ENCODE assay signal across 32 mouse cellular contexts in the genomic region with DNA sequence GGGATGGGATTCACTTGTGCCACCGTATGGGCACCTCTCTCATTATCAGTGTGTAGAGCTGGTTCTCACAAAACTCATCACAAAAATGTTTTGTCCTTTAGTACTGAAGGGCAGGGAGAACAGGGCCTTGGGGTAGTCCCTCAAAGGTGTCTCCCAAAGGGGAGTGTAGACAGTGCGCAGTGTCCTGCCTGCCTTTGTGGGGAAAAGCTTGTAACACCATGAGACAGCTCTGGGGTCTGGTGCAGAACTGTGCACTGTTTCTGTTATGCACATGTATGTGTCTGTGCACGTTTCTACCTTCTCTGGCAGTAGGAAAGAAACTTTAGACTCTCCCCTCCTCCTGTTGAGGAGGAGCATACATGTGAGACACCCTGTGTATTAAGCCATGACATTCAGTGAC. TPM values are rescaled to one million over a fixed set of nuclear protein-coding genes. Genes with fewer than 3 reads are reported as not detected.
A peak's percentile ranks its signal among the peaks of the same experiment; 100 is the strongest.
DNase-seq lines count a peak whose midpoint lies in the region; ATAC-seq lines count a peak whose summit lies in the region.
"Had no signal": no experiment of that assay in that cellular context is flagged by ENCODE, and none has a peak within 500 bp of the region (broad histone marks: within the 10 kb centered on the region; RNA-seq: fewer than 3 reads in every experiment).

No protein-coding gene starts in this region.

- H3K4me2 ChIP-seq in kidney, embryonic 16.5 days (replicated peaks; ENCODE audit: low read depth, low read length) = no peak overlapping the region
- H3K4me2 ChIP-seq: embryonic facial prominence, embryonic 13.5 days; embryonic facial prominence, embryonic 15.5 days; forebrain, embryonic 12.5 days had no signal

- H3K9me3 ChIP-seq in kidney, embryonic 16.5 days (ENCODE audit: low read length) = no peaks in the 10 kb centered on the region
- H3K9me3 ChIP-seq: embryonic facial prominence, embryonic 13.5 days; embryonic facial prominence, embryonic 15.5 days; forebrain, embryonic 10.5 days; forebrain, embryonic 12.5 days; G1E had no signal

- no peaks in the 10 kb centered on the region for H3K27me3 ChIP-seq in kidney, embryonic 16.5 days (ENCODE audit: insufficient read depth, low read length)
- H3K27me3 ChIP-seq: CH12.LX; embryonic facial prominence, embryonic 13.5 days; embryonic facial prominence, embryonic 15.5 days; forebrain, embryonic 12.5 days; Patski had no signal

- no peaks in the 10 kb centered on the region for H3K4me1 ChIP-seq in kidney, embryonic 16.5 days (ENCODE audit: insufficient read depth, low read length)
- H3K4me1 ChIP-seq: embryonic facial prominence, embryonic 13.5 days; embryonic facial prominence, embryonic 15.5 days; forebrain, embryonic 10.5 days; forebrain, embryonic 12.5 days had no signal

- WGBS in kidney, embryonic 16.5 days = 94% methylated on average over 3 of the region's 3 CpGs

- no peak overlapping the region for H3K4me3 ChIP-seq in kidney, embryonic 16.5 days (ENCODE audit: low read length)
- H3K4me3 ChIP-seq: embryonic facial prominence, embryonic 13.5 days; embryonic facial prominence, embryonic 15.5 days; erythroblast, embryonic 14.5 days; forebrain, embryonic 10.5 days; forebrain, embryonic 12.5 days had no signal

- peaks cover 36% of the 10 kb centered on the region for H3K36me3 ChIP-seq in kidney, embryonic 16.5 days (ENCODE audit: insufficient read depth, low read length)

- no peak for ATAC-seq in kidney, embryonic 16.5 days (ENCODE audit: low FRiP score, low TSS enrichment)
- ATAC-seq: activated CD4-positive, CD25-positive, alpha-beta regulatory T cell, adult 4 months; CD4-positive, CD25-positive, alpha-beta regulatory T cell, adult 4 months; forebrain, embryonic 14.5 days; Patski had no signal

- no peak overlapping the region for H3K9ac ChIP-seq in kidney, embryonic 16.5 days (replicated peaks; ENCODE audit: low read length)
- H3K9ac ChIP-seq: embryonic facial prominence, embryonic 13.5 days; embryonic facial prominence, embryonic 15.5 days; forebrain, embryonic 12.5 days had no signal

- intact Hi-C loops in heart, postnatal 36 days (cut with DNase I) = no loop called here

- no peak overlapping the region for H3K27ac ChIP-seq in kidney, embryonic 16.5 days (ENCODE audit: low read length)
- H3K27ac ChIP-seq: embryonic facial prominence, embryonic 13.5 days; embryonic facial prominence, embryonic 15.5 days; forebrain, embryonic 10.5 days; forebrain, embryonic 12.5 days had no signal

- DNase-seq in heart, adult 11 months = peak; percentile 80
- DNase-seq in heart, postnatal 36 days = no peak
- DNase-seq in kidney, adult 18-20 months = peak; percentile 5
- peak; percentile 1 for DNase-seq in ovary, postnatal 36 days (ENCODE audit: low spot score)
- DNase-seq in ovary, adult 18-20 months (ENCODE audit: low spot score) = no peak
- DNase-seq in urinary bladder, adult 2 months (ENCODE audit: low spot score) = peak; percentile 6
- no peak for DNase-seq in urinary bladder, postnatal 36 days (ENCODE audit: low spot score in 2 of 2)
- DNase-seq: adrenal gland, adult 8-10 months; adrenal gland, postnatal 14 days; adrenal gland, postnatal 36 days; B cell, adult 2 months; cerebellum, adult 18-20 months; cerebellum, adult 8-10 months; cerebellum, adult 9-11 months; cerebellum, postnatal 14 days; cerebellum, postnatal 36 days; embryo, embryonic 11 days had no signal

RNA-seq across cellular contexts. Expression of a gene that starts 36.6 kb away (rescaled TPM):
- total RNA-seq in heart, postnatal 36 days (2021) = 10 to 100 TPM; 11.8 to 16.8 TPM
- 26.8 and 29.1 TPM in 2 replicates for polyA plus RNA-seq in kidney, embryonic 16.5 days (2015; fragmentation: Nextera tagmentation; extraction: Ambion mirVana)
- 4.4 and 5.5 TPM in 2 replicates for polyA plus RNA-seq in urinary bladder, adult 2 months (2012; rRNA removed)
- total RNA-seq: CH12.LX had no signal
- polyA plus RNA-seq: CD4-positive, CD25-positive, alpha-beta regulatory T cell, adult 4 months; erythroblast, embryonic 14.5 days had no signal

RNA-seq across cellular contexts. Expression of a gene that starts 37.3 kb away (rescaled TPM):
- 10 to 100 TPM; 20.8 to 21.6 TPM for total RNA-seq in heart, postnatal 36 days (2021)
- polyA plus RNA-seq in kidney, embryonic 16.5 days (2015; fragmentation: Nextera tagmentation; extraction: Ambion mirVana) = 39.1 and 44.9 TPM in 2 replicates
- polyA plus RNA-seq in urinary bladder, adult 2 months (2012; rRNA removed) = 10.4 and 11.5 TPM in 2 replicates

RNA-seq across cellular contexts. Expression of a gene that starts 38.7 kb away (rescaled TPM):
- total RNA-seq in heart, postnatal 36 days (2021) = not detected
- 0.12 TPM in 1 of 2 replicates, not detected in the other for polyA plus RNA-seq in kidney, embryonic 16.5 days (2015; fragmentation: Nextera tagmentation; extraction: Ambion mirVana)
- polyA plus RNA-seq in urinary bladder, adult 2 months (2012; rRNA removed) = 0.29 and 0.78 TPM in 2 replicates
- total RNA-seq: adrenal gland, postnatal 14 days; CH12.LX; common myeloid progenitor, adult 5-6 weeks had no signal
- polyA plus RNA-seq: embryonic facial prominence, embryonic 11.5 days; erythroblast, embryonic 14.5 days had no signal

RNA-seq across cellular contexts. Expression of a gene that starts 38.8 kb away (rescaled TPM):
- not detected for total RNA-seq in heart, postnatal 36 days (2021)
- polyA plus RNA-seq in kidney, embryonic 16.5 days (2015; fragmentation: Nextera tagmentation; extraction: Ambion mirVana) = 224 and 245 TPM in 2 replicates
- polyA plus RNA-seq in urinary bladder, adult 2 months (2012; rRNA removed) = 0.04 TPM in 1 of 2 replicates, not detected in the other
- total RNA-seq: adrenal gland, postnatal 36 days had no signal
- polyA plus RNA-seq: embryonic facial prominence, embryonic 11.5 days; embryonic facial prominence, embryonic 13.5 days; embryonic facial prominence, embryonic 15.5 days; erythroblast, embryonic 14.5 days; forebrain, embryonic 10.5 days; forebrain, embryonic 12.5 days; forebrain, embryonic 14.5 days had no signal

RNA-seq across cellular contexts. Expression of a gene that starts 58.0 kb away (rescaled TPM):
- total RNA-seq in heart, postnatal 36 days (2021) = not detected
- 0.14 and 0.17 TPM in 2 replicates for polyA plus RNA-seq in kidney, embryonic 16.5 days (2015; fragmentation: Nextera tagmentation; extraction: Ambion mirVana)
- not detected in 2 replicates for polyA plus RNA-seq in urinary bladder, adult 2 months (2012; rRNA removed)
- total RNA-seq: adrenal gland, adult 18-20 months; adrenal gland, adult 8-10 months; adrenal gland, postnatal 14 days; adrenal gland, postnatal 36 days; CH12.LX; common myeloid progenitor, adult 5-6 weeks had no signal
- polyA plus RNA-seq: CD4-positive, CD25-positive, alpha-beta regulatory T cell, adult 4 months; embryonic facial prominence, embryonic 13.5 days; erythroblast, embryonic 14.5 days; forebrain, embryonic 10.5 days; forebrain, embryonic 12.5 days; forebrain, embryonic 14.5 days; G1E had no signal

Comparison
In these comparisons a context has a peak if more than half of its experiments do, and no peak if none do; other contexts are left out.
1. DNase-seq: peak in heart, adult 11 months (single experiment), kidney, adult 18-20 months (single experiment), ovary, postnatal 36 days (single experiment) and urinary bladder, adult 2 months (single experiment); none in heart, postnatal 36 days (0 of 2), ovary, adult 18-20 months (single experiment) and urinary bladder, postnatal 36 days (0 of 2).